Mouse (Mus musculus) bone marrow, adult 2 months (tissue): Measurements from ENCODE around the gene Alox12b. TPM values are rescaled to one million over a fixed set of nuclear protein-coding genes. Genes with fewer than 3 reads are reported as not detected.

Experiments used
- H3K27ac ChIP-seq: fragments of 200-500 bp; 2 replicates; pipeline ENCODE4 v1.5.1; 2012; ENCODE audit warnings: low read depth, mild to moderate bottlenecking, control low read depth, inconsistent platforms, low read length; ENCODE audit not compliant: control insufficient read depth, poor library complexity, insufficient read depth
- H3K4me1 ChIP-seq: fragments of 200-500 bp; 2 replicates; pipeline ENCODE4 v1.6.1; 2011; ENCODE audit warnings: low read length; ENCODE audit not compliant: control insufficient read depth, insufficient read depth
- H3K4me3 ChIP-seq: fragments of 200-500 bp; replicated peaks from 2 replicates; pipeline ENCODE3; 2011; ENCODE audit warnings: mild to moderate bottlenecking, low read depth, low read length, control low read depth; ENCODE audit not compliant: control insufficient read depth
- CTCF ChIP-seq: fragments of 200-500 bp; IDR thresholded peaks from 2 replicates; pipeline ENCODE4 v1.5.1; 2011; ENCODE audit warnings: low read length, control low read depth; ENCODE audit not compliant: control insufficient read depth, insufficient read depth
- POLR2A ChIP-seq: fragments of 200-500 bp; IDR thresholded peaks from 2 replicates; pipeline ENCODE4 v1.6.1; 2011; ENCODE audit warnings: low read depth, mild to moderate bottlenecking, control low read depth, low read length, borderline replicate concordance; ENCODE audit not compliant: control insufficient read depth
- WGBS: fragments of 180-500 bp; shearing (Covaris S2); methylation state at CpG from one replicate; pipeline ENCODE4 v1.1.7; 2018; 5-methylcytosine and 5-hydroxymethylcytosine counted together
- polyA plus RNA-seq: library from polyadenylated mRNA; stranded (reverse); fragments of >200 nt; gene quantifications from 2 replicates; pipeline ENCODE4 v1.2.4, GENCODE M21; 2011; ENCODE audit warnings: low replicate concordance; ENCODE audit not compliant: missing spikeins, insufficient read depth, insufficient read length

The Alox12b gene
- polyA plus RNA-seq, 1 experiment = not detected

- 76% methylated on average over 7 of the region's 7 CpGs for WGBS
- TF ChIP-seq POLR2A = no peak
- no peak for TF ChIP-seq CTCF
- no peak overlapping the region for H3K27ac ChIP-seq
- no peaks in the 10 kb centered on the region for H3K4me1 ChIP-seq
- H3K4me3 ChIP-seq = no peak overlapping the region
Measured at GRCm38 (mm10) chr11:69147546-69147945, 9.2 kb upstream of the Alox12b start.

- no peaks in the 10 kb centered on the region for H3K4me1 ChIP-seq
- 87% methylated on average over 5 of the region's 5 CpGs for WGBS
- no peak for TF ChIP-seq POLR2A
- no peak for TF ChIP-seq CTCF
Measured at GRCm38 (mm10) chr11:69148451-69148960, 8.3 kb upstream of the Alox12b start.

GRCm38 (mm10) chr11:69149728-69150127 is 7.1 kb upstream of the Alox12b start:
- no peak overlapping the region for H3K4me3 ChIP-seq
- H3K4me1 ChIP-seq = no peaks in the 10 kb centered on the region
- H3K27ac ChIP-seq = no peak overlapping the region
- 85% methylated on average over 6 of the region's 6 CpGs for WGBS
- no peak for TF ChIP-seq CTCF
- no peak for TF ChIP-seq POLR2A

More at GRCm38 (mm10) chr11:69148451-69148960, 8.3 kb upstream of the Alox12b start:
- Histone ChIP-seq H3K4me3 (no peak overlapping the region), H3K27ac (no peak overlapping the region)

- 3% methylated on average over 7 of the region's 7 CpGs for WGBS
- TF ChIP-seq POLR2A (no peak), CTCF (peak; percentile 39)
- no peak overlapping the region for H3K4me3 ChIP-seq
Measured at GRCm38 (mm10) chr11:69150444-69150843, 6.3 kb upstream of the Alox12b start.

GRCm38 (mm10) chr11:69151004-69151403 is 5.8 kb upstream of the Alox12b start:
- Histone ChIP-seq H3K4me1 (no peaks in the 10 kb centered on the region), H3K4me3 (no peak overlapping the region), H3K27ac (no peak overlapping the region)
- WGBS = 64% methylated on average over 6 of the region's 6 CpGs
- TF ChIP-seq CTCF = no peak
- no peak for TF ChIP-seq POLR2A

More at GRCm38 (mm10) chr11:69150444-69150843, 6.3 kb upstream of the Alox12b start:
- Histone ChIP-seq H3K4me1 (no peaks in the 10 kb centered on the region), H3K27ac (no peak overlapping the region)

- H3K4me1 ChIP-seq = no peaks in the 10 kb centered on the region
- H3K27ac ChIP-seq = no peak overlapping the region
- TF ChIP-seq POLR2A = no peak
- no peak for TF ChIP-seq CTCF
- H3K4me3 ChIP-seq = no peak overlapping the region
- WGBS = 77% methylated on average over 8 of the region's 8 CpGs
Measured at GRCm38 (mm10) chr11:69153831-69154230, 3.0 kb upstream of the Alox12b start.

- no peaks in the 10 kb centered on the region for H3K4me1 ChIP-seq
- no peak overlapping the region for H3K4me3 ChIP-seq
- TF ChIP-seq POLR2A (no peak), CTCF (no peak)
- no peak overlapping the region for H3K27ac ChIP-seq
- 23% methylated on average over 1 of the region's 1 CpGs for WGBS
Measured at GRCm38 (mm10) chr11:69155351-69155750, 1.4 kb upstream of the Alox12b start.

- Histone ChIP-seq H3K4me3 (no peak overlapping the region), H3K4me1 (no peaks in the 10 kb centered on the region), H3K27ac (no peak overlapping the region)
- WGBS = 84% methylated on average over 12 of the region's 12 CpGs
- TF ChIP-seq CTCF = no peak
- TF ChIP-seq POLR2A = no peak
Measured at GRCm38 (mm10) chr11:69169313-69169712, 12.5 kb downstream of the Alox12b start.

GRCm38 (mm10) chr11:69171626-69172025 is 14.8 kb downstream of the Alox12b start:
- 32% methylated on average over 7 of the region's 7 CpGs for WGBS

More at GRCm38 (mm10) chr11:69171626-69172025, 14.8 kb downstream of the Alox12b start:
- H3K27ac ChIP-seq = no peak overlapping the region
- H3K4me1 ChIP-seq = no peaks in the 10 kb centered on the region
- H3K4me3 ChIP-seq = no peak overlapping the region
- TF ChIP-seq POLR2A = no peak
- peak; percentile 80 for TF ChIP-seq CTCF
